Mouse (Mus musculus): ENCODE data around the gene Mark2.

The Mark2 gene

DNA sequence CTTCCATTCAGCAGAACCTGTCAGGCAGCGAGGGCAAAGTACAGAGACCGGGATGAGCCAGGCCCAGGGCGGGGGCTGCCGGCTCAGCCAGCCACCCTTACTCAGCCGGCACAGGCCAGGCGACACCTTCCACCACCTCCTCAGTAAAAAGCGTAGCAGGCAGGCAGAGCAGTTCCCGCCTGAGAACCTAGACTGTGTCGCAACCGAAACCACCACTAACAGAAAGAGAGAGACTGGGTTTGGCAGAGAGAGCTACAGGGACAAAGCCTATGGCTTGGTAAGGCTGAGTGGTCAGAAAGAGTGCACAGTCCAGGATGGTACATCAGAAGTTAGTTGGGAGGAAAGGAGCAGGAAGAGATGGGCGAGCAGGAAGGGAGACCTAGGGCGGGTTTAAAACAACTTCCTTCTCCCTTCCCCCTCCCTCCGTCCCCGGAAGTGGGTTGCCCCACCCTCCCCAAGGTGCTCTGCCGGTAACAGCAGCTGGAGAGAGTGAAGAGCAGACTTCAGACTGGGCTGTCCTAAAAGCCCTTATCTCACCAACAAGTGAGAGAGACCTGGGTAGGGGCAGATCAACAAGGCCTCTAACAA lies 46.5 kb downstream of the Mark2 start:
- in situ Hi-C loops (cut with MboI, MseI): no loop called here

DNA sequence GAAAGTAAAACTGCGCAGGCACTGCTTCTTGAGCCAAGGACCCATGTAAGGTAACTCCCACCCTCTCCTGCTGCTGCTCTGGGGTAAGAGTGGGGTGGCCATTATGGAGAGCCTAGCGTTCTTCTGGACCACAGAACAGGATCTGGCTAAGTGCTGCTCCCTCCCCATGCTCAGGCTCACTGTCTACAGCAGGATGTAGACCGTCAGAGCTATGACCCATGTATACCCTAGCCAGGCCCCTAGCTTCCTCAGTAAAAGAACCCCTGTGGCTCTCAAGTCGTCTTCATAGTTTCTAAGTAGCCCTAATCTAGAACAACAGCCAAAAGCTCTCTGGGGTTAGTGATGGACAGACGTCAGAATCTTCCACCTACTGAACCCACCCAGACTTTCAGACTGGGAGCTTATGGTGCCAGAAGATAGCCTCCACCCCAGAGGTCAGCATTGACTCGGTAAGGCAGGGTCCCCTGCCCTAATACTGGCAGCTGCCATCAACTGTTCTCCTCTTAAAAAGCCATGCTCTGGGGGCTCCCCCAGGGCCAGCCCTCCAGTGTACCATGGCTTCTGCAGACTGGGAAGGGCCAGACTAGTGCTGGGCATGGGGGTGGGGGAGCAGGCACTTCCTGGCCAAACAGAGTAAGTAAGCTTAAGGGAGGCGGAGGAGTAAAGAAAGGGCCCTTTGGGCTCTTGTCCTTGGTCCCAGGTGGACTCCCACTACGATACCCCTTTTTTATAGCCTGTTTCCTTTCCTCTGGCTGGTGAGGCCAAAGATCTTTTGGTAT lies 47.4 kb downstream of the Mark2 start:
- in situ Hi-C loops (cut with MboI, MseI): no loop called here

DNA sequence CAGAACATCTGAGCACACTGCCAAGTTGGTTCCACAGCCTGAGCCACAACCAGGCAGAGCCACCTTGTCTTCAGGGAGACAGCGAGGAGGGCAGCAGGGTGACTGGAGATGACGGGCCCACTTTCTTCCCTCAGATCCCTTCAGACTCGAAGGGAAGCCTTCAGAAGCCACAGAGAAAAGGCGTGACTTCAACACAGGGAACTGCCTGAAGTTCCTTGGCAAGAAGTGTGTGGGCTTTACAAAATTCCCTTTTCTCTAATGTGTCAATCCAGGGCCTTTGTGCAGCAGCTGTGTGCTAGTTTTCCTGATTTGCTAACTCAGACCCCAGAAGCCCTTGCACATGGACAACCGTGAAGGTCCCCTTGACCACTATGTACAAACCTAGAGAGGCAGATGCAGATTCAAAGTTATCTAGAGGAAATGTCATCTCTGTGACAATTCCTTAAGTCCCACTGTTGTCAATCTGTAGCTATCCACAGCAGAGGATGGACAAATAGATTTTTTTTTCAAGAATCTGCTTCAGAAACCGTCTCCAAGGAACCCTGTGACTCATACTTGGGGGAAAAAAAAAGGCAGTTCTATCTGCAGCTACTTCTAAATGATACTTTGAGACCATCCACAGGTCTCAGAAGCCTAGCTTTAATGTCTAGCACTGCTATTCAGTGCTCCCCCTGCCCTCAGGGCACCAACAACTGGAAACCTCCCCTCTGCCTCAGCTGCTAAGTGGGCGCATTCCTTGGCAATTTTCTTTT lies 49.5 kb downstream of the Mark2 start:
- in situ Hi-C loops (cut with MboI, MseI): no loop called here

DNA sequence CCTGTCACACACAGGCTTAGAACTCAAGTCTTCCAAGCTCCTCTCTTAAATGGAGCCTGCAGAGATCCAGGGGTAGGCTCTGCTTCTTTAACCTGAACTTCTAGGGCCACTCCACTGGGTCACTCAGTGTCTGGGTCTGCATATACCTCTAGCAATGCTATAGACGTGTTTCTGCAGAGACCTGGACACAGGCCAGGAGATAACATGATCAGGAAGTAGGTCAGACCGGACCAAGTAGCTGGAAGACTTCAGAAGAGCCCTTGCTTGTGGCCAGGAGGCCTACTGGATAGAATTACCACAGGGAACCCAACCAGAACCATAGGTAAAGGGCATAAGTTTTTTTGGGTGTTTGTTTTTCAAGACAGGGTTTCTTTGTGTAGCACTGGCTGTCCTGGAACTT lies 51.9 kb downstream of the Mark2 start:
- in situ Hi-C loops (cut with MboI, MseI): loop anchor here (10.0 kb wide), 1 partner anchor 55 kb away; no protein-coding TSS in a partner anchor

DNA sequence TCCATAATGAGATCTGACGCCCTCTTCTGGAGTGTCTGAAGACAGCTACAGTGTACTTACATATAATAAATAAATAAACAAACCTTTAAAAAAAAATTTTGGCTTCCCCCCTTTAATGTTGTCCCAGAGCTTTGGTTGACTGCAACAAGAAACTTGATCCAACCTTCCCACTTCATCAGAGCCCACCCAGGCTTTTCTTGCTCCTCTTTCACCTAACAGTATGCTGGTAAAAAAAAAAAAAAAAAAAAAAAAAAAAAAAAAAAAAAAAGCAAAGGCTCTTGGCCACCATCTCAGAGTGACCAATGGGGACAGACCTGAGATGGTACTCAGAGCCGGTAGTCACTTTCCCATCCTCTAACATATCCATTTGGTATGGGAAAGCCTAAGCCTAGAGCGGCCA lies 53.4 kb downstream of the Mark2 start:
- in situ Hi-C loops (cut with MboI, MseI): loop anchor here (10.0 kb wide), 1 partner anchor 53 kb away; no protein-coding TSS in a partner anchor

DNA sequence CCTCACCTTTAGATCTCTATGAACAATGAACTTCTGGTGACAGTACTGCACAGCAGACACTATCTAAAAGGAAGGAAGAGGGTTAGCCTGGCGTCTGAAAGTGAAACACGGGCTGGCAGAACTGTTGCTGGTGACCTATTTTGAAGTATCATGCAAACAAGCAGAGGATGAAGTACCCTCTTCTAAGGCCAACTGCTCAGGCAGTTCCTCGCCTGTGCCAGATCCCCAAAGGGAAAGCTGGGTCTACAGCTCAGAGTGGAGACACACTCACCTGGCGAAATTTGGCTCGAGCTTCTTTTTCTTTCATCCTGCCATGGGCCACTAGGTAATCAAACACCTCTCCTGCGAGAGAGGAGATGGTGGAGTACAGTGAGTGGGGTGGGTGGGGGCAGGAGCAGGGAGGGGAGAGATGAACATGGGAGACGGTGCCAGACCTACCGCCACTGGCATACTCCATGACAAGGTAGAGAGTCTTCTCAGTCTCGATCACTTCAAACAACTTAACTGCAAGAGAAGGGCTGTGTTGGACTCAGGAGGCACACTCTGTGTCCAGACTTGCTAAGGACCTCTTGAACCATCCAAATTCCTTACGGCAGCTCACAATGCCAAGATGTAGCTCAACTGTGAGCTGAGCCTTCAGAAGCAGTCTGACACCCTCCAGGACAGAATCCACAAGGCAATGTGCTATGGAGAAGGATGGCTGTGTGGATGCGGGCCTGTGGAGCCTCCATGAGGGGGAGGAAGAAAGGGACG lies 54.9 kb downstream of the Mark2 start:
- in situ Hi-C loops (cut with MboI, MseI): loop anchor here (10.0 kb wide), 1 partner anchor 52 kb away; no protein-coding TSS in a partner anchor

DNA sequence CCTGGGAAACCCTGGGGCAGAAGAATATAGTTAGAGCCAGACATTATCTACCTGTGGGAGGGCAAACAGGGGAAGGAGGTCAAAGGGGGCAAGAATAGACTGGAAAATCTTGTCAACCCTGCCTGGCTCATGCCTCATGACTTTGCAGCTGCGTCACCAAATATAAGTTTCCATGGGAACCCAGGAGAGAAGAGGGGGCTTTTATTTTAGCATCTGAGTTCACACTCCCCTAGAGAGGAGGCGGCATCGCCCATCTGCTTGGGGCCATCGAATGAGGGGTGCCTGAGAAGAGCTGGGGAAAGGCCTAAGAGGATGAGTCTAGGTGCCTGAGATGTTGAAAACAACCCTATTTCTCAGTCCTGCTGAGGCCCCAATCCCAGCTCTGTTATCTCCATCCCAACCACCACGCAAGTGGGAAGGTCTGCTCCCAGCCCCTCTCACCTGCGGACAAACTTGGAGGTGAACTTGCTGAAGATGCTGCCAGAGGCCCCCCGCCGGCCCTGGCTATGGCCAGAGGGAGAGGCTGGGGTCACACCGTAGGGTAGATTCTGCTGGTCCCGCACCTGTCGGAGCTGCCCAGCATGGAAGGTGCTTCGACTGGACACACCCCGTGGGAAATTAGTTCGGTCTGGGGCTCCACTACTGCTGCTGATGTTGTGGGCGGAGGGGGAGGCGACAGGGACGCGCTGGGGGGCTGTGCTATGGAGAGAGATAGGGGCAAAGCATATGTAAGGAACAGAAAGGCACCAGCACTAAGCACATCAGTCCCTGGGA lies 60.9 kb downstream of the Mark2 start:
- in situ Hi-C loops (cut with MboI, MseI): loop anchor here (10.0 kb wide), 1 partner anchor 46 kb away; no protein-coding TSS in a partner anchor

DNA sequence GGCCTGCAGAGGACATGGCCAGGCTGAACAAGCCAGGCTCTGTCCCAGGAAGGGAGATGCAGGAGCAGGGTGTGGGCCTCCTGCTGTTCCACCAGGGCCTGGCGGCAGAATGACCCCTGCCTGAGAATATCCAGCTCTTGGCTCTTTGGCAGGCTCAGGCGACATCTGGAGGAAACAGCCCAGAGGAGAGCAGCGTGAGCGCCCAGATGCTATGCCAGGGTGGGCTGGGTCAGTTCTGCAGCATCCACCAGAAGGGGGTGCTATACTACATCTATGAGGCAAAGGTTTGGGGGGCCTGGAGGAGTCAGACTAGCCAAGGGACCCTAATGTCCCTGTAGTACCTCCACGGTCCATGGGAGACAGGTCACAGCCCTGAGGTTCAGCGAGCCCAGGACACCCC lies 62.5 kb downstream of the Mark2 start:
- in situ Hi-C loops (cut with MboI, MseI): no loop called here

DNA sequence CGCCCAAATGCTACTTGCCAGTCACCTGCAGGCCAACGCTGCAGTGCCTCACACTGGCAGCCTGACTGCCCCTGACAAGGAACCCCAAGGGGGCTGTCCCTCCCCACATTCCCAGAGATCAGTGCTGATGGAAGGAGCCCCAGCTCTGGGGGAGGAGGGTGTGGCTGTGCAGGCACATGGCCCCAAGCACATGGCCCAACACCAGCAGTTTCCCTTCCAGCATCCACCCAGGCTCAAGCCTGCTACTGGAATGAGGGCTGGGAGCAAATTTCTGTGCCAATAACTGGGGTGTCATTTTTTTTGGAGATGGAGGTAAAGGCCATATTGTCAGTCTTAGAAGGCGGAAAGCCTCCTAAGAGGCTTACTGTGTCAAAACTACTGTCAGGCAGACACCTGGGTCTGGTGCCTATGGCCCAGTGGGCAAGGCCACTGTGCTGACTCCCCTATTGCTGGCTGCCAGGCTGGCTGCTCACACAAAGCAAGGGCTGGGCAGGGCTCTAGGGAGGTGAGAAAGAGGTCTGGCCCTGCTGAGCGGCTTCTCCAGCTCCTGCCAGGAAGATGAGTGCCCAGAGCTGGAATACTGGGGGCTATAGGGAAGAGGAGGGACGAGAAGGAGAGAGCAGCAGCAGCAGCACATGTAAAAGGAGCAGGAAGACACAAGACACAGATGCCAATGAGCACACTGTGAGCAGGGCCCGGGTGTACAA lies 63.3 kb downstream of the Mark2 start:
- in situ Hi-C loops (cut with MboI, MseI): no loop called here

DNA sequence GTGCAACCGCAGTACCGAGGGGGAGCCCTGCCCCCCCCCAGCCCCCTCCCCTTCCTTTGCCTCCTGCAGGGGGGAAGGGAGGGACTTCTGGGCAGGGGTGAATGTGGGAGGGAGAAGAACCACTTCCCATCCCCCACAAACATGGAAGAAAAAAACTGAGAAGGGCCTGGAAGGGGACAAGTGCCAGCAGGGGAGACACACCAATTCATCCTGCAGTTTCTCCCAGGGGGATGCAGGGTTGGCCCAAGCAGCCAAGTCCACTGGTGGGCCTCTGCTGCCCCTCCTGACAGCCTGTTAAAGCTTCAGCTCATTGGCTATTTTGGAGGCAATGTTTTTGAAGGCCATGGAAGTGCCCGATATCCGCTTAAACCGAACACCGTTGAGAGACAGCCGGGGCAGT lies 64.9 kb downstream of the Mark2 start:
- in situ Hi-C loops (cut with MboI, MseI): no loop called here

DNA sequence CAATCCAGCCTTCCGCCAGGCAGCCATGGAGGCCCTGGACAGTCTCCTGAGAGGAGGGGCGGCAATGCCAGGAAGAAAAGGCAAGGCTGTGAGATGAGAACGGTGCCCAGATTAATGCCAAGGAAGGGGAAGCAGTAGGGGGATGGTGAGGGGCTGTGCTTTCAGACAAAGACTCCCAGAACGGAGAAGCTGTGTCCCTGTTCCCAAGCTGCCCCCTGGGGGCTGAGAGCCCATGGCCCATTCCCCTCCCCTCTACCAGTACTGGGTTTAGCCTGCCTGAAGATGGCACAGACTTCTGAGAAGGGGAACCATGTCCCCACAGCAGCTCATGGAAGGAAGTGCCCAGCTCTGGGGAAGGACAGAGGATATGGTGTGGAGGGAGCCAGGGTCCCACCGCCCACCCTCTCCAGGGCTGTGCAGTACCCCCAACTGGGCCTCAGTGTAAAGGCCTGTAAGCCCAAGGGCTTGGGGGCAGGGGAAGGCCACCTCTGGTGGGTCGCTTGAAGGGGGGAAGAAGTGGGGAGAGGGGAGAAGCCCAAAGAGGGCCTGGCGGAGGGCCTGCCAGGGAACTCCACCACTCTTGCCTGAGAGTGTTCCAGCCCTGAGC lies 65.5 kb downstream of the Mark2 start:
- in situ Hi-C loops (cut with MboI, MseI): no loop called here

DNA sequence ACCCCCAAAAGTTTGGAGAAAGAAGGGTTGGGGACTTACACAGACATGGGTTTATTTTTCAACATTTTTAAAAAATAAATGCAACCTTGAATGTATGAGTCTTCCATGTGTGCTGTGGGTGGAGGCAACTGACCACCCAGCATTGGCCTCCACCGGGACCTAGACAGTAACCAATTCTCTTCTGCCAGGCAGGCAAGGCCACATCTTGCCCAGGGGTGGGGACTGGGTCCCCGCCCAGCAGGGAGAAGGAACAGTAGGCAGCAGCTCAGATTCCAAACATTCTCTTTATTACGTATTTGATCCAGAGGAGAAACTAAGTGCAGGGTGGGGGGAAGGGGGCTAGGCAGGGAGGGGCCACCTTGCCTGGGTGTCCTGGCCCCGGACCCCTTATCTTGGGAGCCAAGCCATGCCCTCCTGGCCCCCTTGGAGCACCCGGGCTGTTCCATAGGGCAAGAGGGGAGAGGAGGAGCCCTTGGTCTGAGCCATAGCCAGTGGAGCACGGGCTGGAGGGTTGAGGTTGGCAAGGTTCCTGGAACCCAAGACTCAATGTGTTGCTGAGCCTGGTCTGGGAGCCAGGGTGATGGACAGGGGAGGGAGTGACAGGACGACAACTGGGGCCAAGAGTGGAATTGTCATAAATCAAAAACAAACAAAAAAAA lies 66.4 kb downstream of the Mark2 start:
- in situ Hi-C loops (cut with MboI, MseI): no loop called here

DNA sequence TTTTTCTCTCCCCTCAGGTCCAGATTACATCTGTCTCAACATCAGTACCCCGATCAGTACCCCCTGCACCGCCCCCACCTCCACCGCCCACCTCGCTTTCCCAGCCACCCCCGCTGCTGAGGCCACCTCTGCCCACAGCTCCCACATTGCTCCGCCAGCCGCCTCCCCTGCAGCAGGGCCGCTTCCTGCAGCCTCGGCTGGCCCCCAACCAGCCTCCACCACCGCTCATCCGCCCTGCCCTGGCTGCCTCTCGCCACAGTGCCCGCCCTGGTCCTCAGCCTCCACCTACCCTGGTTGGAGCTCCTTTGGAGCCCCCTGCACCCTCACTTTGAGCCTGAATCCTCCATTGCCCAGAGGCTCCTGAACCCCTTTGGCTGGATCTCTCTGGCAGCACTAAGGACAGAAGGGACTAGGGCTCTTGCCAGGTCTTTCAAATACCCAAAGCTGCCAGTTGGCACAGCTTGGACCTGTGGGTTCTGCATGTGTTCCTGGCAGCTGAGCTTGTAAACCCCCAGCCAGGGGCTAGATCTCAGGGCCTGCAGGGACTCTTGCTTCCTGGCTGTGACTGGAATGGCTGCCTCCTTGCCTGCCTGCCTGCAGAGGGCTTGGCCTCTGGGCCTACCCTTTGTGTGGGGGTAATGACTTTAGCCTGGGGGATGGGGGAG lies 67.2 kb downstream of the Mark2 start:
- in situ Hi-C loops (cut with MboI, MseI): no loop called here

DNA sequence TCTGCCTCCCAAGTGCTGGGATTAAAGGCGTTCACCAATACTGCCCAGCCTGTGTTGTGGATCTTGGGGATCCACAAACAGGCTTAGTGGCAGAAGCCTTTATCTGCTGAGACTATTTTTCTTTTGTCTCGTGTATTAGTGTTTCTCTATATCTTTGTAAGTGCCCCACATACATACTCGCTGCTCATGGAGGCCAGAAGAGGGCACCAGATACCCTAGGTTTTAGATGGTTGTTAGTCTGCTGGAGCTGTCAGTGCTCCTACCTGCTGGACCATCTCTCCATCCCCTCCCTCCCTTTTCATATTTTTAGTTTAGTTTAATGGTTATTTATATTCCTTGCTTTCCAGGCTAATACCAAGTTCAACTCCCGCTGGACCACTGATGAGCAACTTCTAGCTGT lies 68.2 kb downstream of the Mark2 start:
- in situ Hi-C loops (cut with MboI, MseI): no loop called here

DNA sequence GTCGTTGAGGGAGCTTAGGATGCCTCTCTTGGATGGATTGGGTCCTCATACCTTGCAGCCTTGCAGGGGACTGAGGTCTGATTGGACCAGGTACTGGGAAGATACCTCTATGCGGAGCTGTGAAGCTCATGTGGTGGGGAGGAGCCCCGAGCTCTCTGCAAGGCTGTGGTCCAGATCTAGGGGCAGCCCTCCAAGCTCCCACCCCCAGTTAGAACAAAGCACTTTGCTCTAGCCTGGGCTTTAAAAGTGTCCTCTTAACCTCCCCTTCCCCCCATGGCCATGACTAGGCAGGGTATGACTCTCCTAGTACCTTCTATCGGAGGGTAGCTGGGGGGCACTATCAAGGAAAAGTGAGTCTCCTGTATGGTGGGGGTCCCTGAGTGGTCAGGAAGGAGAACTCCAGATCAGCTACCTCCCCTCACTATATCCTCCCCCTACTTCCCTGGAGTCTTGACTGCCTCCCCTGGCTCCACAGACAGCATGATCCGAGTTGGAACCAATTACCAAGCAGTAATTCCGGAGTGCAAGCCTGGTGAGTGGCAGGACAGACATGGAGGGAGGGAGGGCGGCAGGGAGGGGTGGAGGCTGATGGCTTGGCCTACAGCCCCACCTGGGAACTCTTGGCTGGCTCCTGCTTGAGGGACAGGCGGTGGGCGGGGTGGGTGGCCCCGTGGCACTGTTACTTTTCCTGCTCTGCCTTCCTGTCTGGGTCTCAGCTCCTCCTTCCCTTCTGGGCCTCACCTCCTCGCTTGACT lies 72.2 kb downstream of the Mark2 start:
- in situ Hi-C loops (cut with MboI, MseI): no loop called here

DNA sequence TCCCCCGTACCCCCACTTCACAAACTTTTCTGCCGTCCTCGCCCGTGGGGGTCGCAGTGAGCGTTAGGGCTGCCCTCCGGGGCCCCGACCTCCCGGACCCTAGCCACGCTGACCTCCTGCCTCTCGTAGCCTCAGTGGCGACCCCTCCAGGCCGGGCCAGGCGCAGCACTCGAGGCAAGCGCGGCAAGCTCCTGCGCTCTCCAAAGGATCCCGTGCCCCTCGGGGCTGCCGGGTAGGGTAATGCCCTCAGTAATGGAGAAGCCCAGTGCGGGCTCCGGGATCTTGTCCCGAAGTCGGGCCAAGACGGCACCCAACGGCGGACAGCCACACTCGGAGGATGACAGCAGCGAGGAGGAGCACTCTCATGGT lies 73.0 kb downstream of the Mark2 start:
- in situ Hi-C loops (cut with MboI, MseI): no loop called here

DNA sequence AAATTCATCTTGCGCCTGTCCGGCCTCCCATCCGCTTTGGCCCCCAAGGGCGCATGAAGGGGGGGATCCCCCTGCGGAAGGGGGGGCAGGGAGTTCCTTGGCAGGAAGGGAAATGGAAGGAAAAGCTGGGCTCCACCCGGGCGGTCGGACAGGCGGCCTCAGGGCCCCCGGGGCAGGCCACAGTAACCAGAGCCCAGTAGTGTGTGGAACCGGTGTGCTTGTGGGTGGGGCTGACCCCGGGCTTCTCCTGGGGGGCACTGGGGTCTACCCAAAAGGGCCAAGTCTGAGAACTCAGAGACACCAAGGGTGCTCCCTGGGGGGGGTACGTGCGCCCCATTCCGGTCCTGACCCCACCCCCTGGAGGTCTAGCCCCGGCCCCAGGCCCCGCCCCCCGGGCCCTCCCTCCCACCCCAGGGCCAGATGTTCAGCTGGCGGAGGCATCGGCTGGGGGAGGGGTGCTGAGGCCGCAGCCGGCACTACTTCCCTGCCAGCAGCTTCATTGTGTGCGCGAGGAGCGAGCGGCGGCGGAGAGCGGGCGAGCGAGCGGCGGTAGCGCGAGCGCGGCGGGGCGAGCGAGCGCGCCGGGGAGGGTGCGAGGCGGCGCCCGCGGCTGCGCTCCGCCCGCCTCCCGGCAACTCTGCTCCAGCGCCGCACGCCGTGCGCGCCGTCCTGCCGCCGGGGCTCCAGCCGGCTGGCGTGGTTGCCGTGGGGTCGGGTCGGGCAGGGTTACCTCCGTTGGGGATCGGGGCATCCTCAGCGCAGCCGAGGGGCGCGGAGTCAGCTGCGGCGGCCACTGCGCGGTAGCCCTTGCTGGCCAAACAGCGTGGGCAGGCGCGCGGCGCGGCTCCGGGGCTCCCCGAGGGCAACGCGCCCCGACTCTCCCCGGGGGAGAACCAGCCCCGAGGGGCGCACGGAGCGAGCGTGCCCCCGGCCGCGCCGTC lies 73.6 kb downstream of the Mark2 start:
- in situ Hi-C loops (cut with MboI, MseI): no loop called here

Data from T-helper 2 cell (primary cell).